Mouse (Mus musculus): Measurements from ENCODE around the gene Cybrd1. TPM values are rescaled to one million over a fixed set of nuclear protein-coding genes. Genes with fewer than 3 reads are reported as not detected.

The Cybrd1 gene
- 1.6 TPM in 2 replicates for polyA plus RNA-seq (2016; fragmentation: Nextera tagmentation; extraction: Ambion mirVana)

DNA sequence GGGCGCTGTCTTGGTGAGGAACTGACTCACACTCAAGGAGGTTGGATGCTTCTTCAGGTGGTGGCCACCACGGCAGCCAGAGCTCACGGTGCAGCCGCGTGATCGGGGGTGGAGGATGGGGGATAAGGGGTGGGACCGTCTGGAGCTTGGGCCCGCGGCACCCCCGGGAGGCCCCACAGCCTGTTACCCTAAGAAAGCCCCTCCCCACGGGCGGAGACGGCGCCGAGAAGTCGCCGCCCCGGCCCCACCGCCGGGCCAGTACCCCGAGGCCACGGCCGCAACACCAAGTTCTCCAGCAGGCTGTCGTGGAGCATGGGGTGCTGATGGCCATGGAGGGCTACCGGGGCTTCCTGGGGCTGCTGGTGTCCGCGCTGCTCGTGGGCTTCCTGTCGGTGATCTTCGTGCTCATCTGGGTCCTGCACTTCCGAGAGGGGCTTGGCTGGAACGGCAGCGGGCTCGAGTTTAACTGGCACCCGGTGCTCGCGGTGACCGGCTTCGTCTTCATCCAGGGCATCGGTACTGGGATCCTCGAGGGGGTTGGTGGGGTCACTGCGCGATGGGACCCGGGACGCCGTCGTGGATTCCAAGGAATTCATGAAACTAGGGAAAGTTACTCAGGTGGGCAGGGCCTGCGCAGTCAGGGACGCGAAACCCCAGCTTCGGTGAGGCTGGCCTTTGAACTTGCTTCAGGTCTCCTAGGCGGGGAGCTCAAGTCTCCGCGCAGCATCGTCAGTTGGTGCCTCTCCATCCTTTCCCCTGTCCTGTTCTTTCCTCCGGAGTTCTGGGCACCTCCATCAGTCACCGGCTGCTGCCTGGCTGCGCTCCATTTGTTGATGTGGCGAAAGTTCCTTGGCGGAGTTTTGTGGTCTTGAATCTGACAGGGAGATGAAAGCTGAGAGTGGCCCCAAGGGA, at the start of gene Cybrd1:
Cybrd1 (plus strand) TSS at position 127 of the 912 bp plus-strand sequence.
- 1% methylated on average over 60 of the region's 60 CpGs for WGBS
- peak within 1 kb of the TSS; percentile 83 for H3K4me2 ChIP-seq (replicated peaks)
- H3K27me3 ChIP-seq = peaks cover 29% of the 10 kb centered on the region
- no peaks in the 10 kb centered on the region for H3K36me3 ChIP-seq
- H3K27ac ChIP-seq = no peak within 1 kb of the TSS
- ATAC-seq (ENCODE audit: low FRiP score) = no peak
- no peaks in the 10 kb centered on the region for H3K9me3 ChIP-seq (replicated peaks)
- H3K4me3 ChIP-seq = peak within 1 kb of the TSS; percentile 46
- H3K4me1 ChIP-seq = peaks cover 23% of the 10 kb centered on the region
- peak within 1 kb of the TSS; percentile 62 for H3K9ac ChIP-seq

- H3K27me3 ChIP-seq = no peaks in the 10 kb centered on the region
- H3K4me1 ChIP-seq = no peaks in the 10 kb centered on the region
- no peaks in the 10 kb centered on the region for H3K9me3 ChIP-seq (replicated peaks)
- H3K4me2 ChIP-seq (replicated peaks) = no peak overlapping the region
- no peak for ATAC-seq (ENCODE audit: low FRiP score)
- H3K4me3 ChIP-seq = no peak overlapping the region
- H3K36me3 ChIP-seq = peaks cover 4% of the 10 kb centered on the region
- H3K9ac ChIP-seq = no peak overlapping the region
- 100% methylated on average over 4 of the region's 4 CpGs for WGBS
- no peak overlapping the region for H3K27ac ChIP-seq
Measured at GRCm38 (mm10) chr2:71071601-71072000, 46.1 kb upstream of the Cybrd1 start.

- no peak overlapping the region for H3K4me3 ChIP-seq
- no peak for ATAC-seq (ENCODE audit: low FRiP score)
- H3K27me3 ChIP-seq = no peaks in the 10 kb centered on the region
- H3K4me1 ChIP-seq = no peaks in the 10 kb centered on the region
- H3K36me3 ChIP-seq = peaks cover 4% of the 10 kb centered on the region
- H3K4me2 ChIP-seq (replicated peaks) = no peak overlapping the region
- H3K9ac ChIP-seq = no peak overlapping the region
- H3K27ac ChIP-seq = no peak overlapping the region
- H3K9me3 ChIP-seq (replicated peaks) = no peaks in the 10 kb centered on the region
- WGBS = 93% methylated on average over 3 of the region's 3 CpGs
Measured at GRCm38 (mm10) chr2:71073330-71073729, 44.4 kb upstream of the Cybrd1 start.

- ATAC-seq (ENCODE audit: low FRiP score) = no peak
- H3K4me3 ChIP-seq = no peak overlapping the region
Measured at GRCm38 (mm10) chr2:71073828-71074227, 43.9 kb upstream of the Cybrd1 start.

GRCm38 (mm10) chr2:71082416-71082815, 35.3 kb upstream of the Cybrd1 start:
- Histone ChIP-seq H3K4me2 (replicated peaks) (no peak overlapping the region), H3K9me3 (replicated peaks) (no peaks in the 10 kb centered on the region), H3K9ac (no peak overlapping the region), H3K27me3 (no peaks in the 10 kb centered on the region), H3K4me3 (no peak overlapping the region), H3K4me1 (no peaks in the 10 kb centered on the region), H3K27ac (no peak overlapping the region), H3K36me3 (peaks cover 32% of the 10 kb centered on the region)
- no peak for ATAC-seq (ENCODE audit: low FRiP score)
- WGBS = 89% methylated on average over 7 of the region's 7 CpGs

More at GRCm38 (mm10) chr2:71073828-71074227, 43.9 kb upstream of the Cybrd1 start:
- Histone ChIP-seq H3K4me2 (replicated peaks) (no peak overlapping the region), H3K4me1 (no peaks in the 10 kb centered on the region), H3K9ac (no peak overlapping the region), H3K27me3 (no peaks in the 10 kb centered on the region), H3K9me3 (replicated peaks) (no peaks in the 10 kb centered on the region), H3K27ac (no peak overlapping the region), H3K36me3 (peaks cover 4% of the 10 kb centered on the region)
- 94% methylated on average over 3 of the region's 3 CpGs for WGBS

- no peak for ATAC-seq (ENCODE audit: low FRiP score)
- H3K36me3 ChIP-seq = peaks cover 42% of the 10 kb centered on the region
- H3K9ac ChIP-seq = no peak overlapping the region
- H3K4me1 ChIP-seq = no peaks in the 10 kb centered on the region
- H3K4me2 ChIP-seq (replicated peaks) = no peak overlapping the region
- H3K4me3 ChIP-seq = no peak overlapping the region
- no peak overlapping the region for H3K27ac ChIP-seq
- WGBS = 94% methylated on average over 6 of the region's 6 CpGs
- H3K9me3 ChIP-seq (replicated peaks) = no peaks in the 10 kb centered on the region
- no peaks in the 10 kb centered on the region for H3K27me3 ChIP-seq
Measured at GRCm38 (mm10) chr2:71083454-71084193, 34.1 kb upstream of the Cybrd1 start.

GRCm38 (mm10) chr2:71089766-71090165, 28.0 kb upstream of the Cybrd1 start:
- no peaks in the 10 kb centered on the region for H3K9me3 ChIP-seq (replicated peaks)
- H3K36me3 ChIP-seq = peaks cover 41% of the 10 kb centered on the region
- no peak overlapping the region for H3K4me3 ChIP-seq
- no peak overlapping the region for H3K9ac ChIP-seq
- no peaks in the 10 kb centered on the region for H3K27me3 ChIP-seq
- H3K4me2 ChIP-seq (replicated peaks) = no peak overlapping the region
- H3K27ac ChIP-seq = no peak overlapping the region
- 72% methylated on average over 3 of the region's 3 CpGs for WGBS
- ATAC-seq (ENCODE audit: low FRiP score) = no peak
- H3K4me1 ChIP-seq = no peaks in the 10 kb centered on the region

- Histone ChIP-seq H3K27me3 (no peaks in the 10 kb centered on the region), H3K4me1 (no peaks in the 10 kb centered on the region), H3K4me2 (replicated peaks) (no peak overlapping the region), H3K27ac (no peak overlapping the region), H3K4me3 (no peak overlapping the region), H3K9ac (no peak overlapping the region), H3K36me3 (peaks cover 41% of the 10 kb centered on the region), H3K9me3 (replicated peaks) (no peaks in the 10 kb centered on the region)
- no peak for ATAC-seq (ENCODE audit: low FRiP score)
- 83% methylated on average over 4 of the region's 4 CpGs for WGBS
Measured at GRCm38 (mm10) chr2:71090660-71091445, 26.9 kb upstream of the Cybrd1 start.

- WGBS = 87% methylated on average over 7 of the region's 7 CpGs
- H3K4me3 ChIP-seq = no peak overlapping the region
- no peaks in the 10 kb centered on the region for H3K4me1 ChIP-seq
- ATAC-seq (ENCODE audit: low FRiP score) = no peak
- H3K9ac ChIP-seq = no peak overlapping the region
- H3K27me3 ChIP-seq = no peaks in the 10 kb centered on the region
- no peak overlapping the region for H3K4me2 ChIP-seq (replicated peaks)
- no peak overlapping the region for H3K27ac ChIP-seq
- H3K9me3 ChIP-seq (replicated peaks) = no peaks in the 10 kb centered on the region
- peaks cover 23% of the 10 kb centered on the region for H3K36me3 ChIP-seq
Measured at GRCm38 (mm10) chr2:71096170-71096569, 21.6 kb upstream of the Cybrd1 start.

GRCm38 (mm10) chr2:71102621-71103291, 15.0 kb upstream of the Cybrd1 start:
- peaks cover 15% of the 10 kb centered on the region for H3K36me3 ChIP-seq
- no peaks in the 10 kb centered on the region for H3K27me3 ChIP-seq
- H3K9ac ChIP-seq = no peak overlapping the region
- H3K4me3 ChIP-seq = no peak overlapping the region
- H3K4me2 ChIP-seq (replicated peaks) = no peak overlapping the region
- no peaks in the 10 kb centered on the region for H3K4me1 ChIP-seq
- 79% methylated on average over 10 of the region's 10 CpGs for WGBS
- H3K27ac ChIP-seq = no peak overlapping the region
- ATAC-seq (ENCODE audit: low FRiP score) = no peak
- no peaks in the 10 kb centered on the region for H3K9me3 ChIP-seq (replicated peaks)

- Histone ChIP-seq H3K4me1 (no peaks in the 10 kb centered on the region), H3K4me3 (no peak overlapping the region), H3K4me2 (replicated peaks) (no peak overlapping the region), H3K9ac (no peak overlapping the region), H3K36me3 (peaks cover 15% of the 10 kb centered on the region), H3K27ac (no peak overlapping the region), H3K9me3 (replicated peaks) (no peaks in the 10 kb centered on the region), H3K27me3 (no peaks in the 10 kb centered on the region)
- WGBS = 75% methylated on average over 4 of the region's 4 CpGs
- ATAC-seq (ENCODE audit: low FRiP score) = no peak
Measured at GRCm38 (mm10) chr2:71103292-71103680, 14.4 kb upstream of the Cybrd1 start.

Data from hindbrain, embryonic 12.5 days (tissue).